Mouse (Mus musculus) layer of hippocampus, postnatal 25 days (tissue): ENCODE results near the gene Asxl2. TPM values are rescaled to one million over a fixed set of nuclear protein-coding genes. Genes with fewer than 3 reads are reported as not detected.

Experiments
- DNase-seq, 2 experiments: peaks; one replicate each; pipeline ENCODE4 v3.0.0; 2022; ENCODE audit warnings: mixed read lengths in 2 of 2, low spot score in 1 of 2; ENCODE audit errors: extremely low spot score in 1 of 2
- total RNA-seq, 2 experiments: library from RNA; stranded (reverse); gene quantifications; 2 replicates each; pipeline ENCODE4 v1.2.3; 2021

Asxl2 gene
- total RNA-seq, 2 experiments from 2014 or later, result 26.2 to 27.9 TPM

DNA sequence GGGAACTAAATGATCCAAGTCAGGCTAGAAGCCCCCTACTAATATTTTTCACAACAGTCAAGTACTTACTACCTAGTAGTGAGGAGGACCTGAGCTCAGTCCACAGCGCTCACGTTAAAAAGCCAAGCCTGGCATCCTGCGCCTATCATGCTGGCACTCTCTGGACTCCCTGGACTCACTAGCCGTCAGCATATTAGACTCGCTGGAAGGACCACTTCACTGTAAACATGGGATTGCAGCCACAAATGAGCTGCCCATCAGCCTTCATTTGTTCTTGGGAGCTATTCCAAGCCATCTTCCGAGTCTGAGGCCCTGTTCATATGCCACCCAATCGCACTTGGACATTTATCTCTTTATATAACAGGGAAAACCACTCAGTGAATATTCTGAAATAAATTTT, 114.2 kb downstream of the Asxl2 start:
- DNase-seq, result no peak

DNA sequence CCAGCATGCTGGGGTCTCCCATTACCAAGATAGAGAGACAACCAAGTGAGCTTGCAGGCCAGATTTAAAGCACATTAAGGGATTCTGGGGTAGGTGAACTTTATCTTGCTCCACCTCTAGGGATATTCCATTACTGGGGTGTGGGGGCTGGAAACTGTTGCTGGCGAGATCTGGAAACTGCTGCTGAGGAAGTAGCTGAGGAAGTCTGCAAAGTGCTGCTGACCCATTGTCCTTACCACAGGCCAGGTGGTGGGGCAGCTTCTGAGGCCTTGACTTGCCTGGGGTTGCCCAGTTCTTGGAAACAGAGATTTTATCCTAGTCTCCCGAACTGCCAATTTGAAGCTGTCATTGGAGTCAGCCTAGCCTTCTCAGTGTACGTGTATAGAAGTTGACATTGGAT, 118.8 kb downstream of the Asxl2 start:
- no peak for DNase-seq

DNA sequence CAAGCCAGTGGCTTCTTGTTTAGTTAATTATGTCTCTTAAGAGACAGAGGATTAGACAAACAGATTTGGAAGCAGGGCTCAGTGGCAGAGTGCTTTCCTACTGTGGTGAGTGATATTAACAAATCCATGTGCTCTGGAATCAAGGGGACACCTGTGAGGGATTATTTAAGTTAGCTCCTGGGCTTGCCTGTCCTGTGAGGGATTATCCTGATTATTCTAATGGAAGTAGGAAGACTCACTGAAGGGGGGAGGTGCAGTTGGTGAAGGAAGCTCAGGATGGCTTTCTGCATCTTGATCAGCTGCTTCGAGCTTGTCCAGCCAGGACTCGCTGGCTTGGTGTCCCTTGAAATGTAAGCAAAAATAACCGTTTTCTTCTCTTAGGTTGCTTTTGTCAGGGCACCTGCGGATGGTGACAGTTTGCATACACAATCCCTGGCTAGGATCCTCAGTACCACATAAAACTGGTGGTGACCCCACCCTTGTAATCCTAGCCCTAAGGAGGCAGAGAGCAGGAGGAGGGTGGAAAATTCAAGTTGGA, 119.5 kb downstream of the Asxl2 start:
- DNase-seq, result no peak

DNA sequence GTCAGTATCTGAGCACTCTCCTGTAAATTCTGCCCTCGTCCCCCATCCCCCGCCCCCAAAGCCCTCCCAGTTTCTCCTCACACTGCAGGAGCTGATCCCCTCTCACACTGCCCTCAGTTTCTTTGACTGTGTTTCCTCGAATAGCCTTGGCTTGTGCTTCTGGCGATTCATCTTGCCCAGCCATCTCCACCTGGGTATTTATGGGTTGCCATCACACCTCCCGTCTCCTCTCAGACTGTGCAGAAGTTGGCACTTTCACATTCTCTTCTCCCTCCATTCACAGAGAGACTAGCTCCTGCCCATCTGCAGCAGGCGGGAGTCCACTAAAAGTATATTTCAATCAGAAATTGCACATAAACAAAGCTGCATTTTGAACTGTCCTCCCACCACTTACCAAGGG, 120.1 kb downstream of the Asxl2 start:
- no peak for DNase-seq

DNA sequence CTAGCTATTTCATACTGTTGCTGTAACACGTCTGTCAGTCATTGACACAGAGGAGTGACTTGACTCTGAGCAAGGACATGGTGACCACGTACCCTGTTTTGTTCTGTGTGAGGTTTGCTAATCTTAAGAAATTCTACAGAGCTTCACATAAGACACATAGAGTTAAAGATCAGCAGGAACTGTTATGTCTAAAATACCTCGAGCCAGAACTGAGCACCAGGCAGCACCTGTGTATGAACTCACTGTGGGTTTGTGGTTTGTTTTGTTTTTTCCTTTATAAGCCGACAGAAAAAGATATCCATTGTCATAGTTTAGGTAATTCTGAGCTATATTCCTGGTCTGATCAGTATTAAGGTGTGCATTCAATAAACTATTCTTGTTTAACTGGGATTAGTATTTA, 120.8 kb downstream of the Asxl2 start:
- DNase-seq, result no peak

DNA sequence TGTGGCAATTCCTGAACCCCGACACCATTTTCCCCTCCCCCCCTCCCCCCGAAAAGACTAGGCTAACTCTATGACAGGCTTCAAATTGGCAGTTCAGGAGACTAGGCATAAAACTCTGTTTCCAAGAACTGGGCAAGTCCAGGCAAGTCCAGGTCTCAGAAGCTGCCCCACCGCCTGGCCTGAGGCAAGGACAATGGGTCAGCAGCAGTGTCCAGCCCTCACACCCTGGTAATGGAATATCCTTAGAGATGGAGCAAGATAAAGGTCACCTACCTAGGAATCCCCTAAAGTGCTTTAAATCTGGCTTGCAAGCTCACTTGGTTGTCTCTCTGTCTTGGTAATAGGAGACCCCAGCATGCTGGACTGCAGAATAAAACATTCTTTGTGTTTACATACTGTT, 121.3 kb downstream of the Asxl2 start:
- no peak for DNase-seq

DNA sequence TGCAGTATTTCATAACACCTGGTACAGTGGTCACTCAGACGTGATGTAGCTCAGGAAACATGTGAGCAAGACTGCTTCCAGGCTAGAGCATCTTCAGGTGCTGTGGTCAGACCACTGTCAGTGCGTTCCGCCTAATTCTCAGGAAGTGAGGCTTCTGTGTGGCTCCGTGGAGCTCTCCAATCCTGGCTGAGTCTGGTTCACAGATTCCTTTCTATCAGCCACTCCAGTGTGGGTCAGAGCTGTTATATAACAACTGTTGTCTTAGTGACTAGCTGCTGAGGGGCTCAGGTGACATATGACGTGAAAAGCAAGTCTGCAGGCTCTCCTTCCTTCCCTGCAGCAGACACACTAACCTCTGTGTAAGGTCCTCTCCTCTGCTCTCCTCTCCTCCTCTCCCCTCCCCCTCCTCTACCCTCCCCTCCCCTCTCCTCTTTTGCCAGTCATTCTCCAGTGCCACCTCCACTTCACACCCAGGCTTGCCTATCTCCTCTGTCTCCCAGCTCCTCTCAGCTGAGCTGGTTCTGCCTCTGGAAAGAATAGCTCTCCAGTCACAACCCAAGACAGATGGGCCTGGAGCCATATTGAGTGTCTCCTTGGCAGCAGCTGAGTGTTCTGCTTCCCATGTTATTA, 122.0 kb downstream of the Asxl2 start:
- DNase-seq, result no peak

DNA sequence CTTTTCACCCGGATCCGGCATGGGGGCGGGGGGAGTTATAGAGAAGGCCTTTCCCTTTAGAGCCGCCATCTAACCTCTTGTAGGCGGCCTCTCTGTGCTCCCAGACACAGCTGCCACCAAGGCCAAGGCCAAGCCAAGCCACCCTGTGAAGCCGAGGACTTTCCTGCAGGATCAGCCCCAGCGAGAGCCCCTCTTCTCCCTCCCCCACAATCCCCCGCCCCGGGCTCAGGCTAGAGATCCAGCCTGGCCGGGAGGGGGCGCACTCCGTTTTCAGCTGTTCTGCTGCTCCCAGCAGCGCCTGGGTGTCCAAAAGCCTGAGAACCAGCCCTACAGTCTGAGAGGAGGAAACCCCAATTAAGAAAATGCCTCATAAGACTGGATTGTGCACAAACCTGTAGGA, 123.6 kb downstream of the Asxl2 start:
- peak in 1 of 2 experiments; percentile 42 for DNase-seq

Other genes with a start within 250 kb of the Asxl2 start
- 100 to 1,000 TPM; 164 to 173 TPM for gene Rab10, start 116.9 kb upstream of the Asxl2 start, total RNA-seq
- 100 to 1,000 TPM; 174 to 177 TPM for gene Kif3c, start 61.7 kb upstream of the Asxl2 start, total RNA-seq
- 100 to 1,000 TPM; 114 to 118 TPM for gene Dtnb, start 145.5 kb downstream of the Asxl2 start, total RNA-seq